Mouse (Mus musculus) ES-E14 (cell line): ENCODE measurements at regions not wholly inside any gene's neighbourhood (a gene's known extent, or its start where the extent isn't known, plus 50 kb on each side); places are given as distances from the start of the nearest gene placed in this dataset.
"Not testable (repeated sequence)": the region's sequence is repeated elsewhere in the genome, so short reads cannot be mapped to it uniquely, and the experiment has no call there.

ENCODE experiments used
- DNase-seq: peaks from one replicate; pipeline ENCODE4 v3.0.0-alpha.2; 2013; ENCODE audit warnings: low read depth, low spot score
- H3K27ac ChIP-seq: 2 replicates; pipeline ENCODE4 v1.5.1; 2012; ENCODE audit warnings: low read depth, mild to moderate bottlenecking, low read length, moderate library complexity, mixed read lengths; ENCODE audit not compliant: poor library complexity, insufficient read depth, severe bottlenecking
- H3K36me3 ChIP-seq: 2 replicates; pipeline ENCODE4 v1.6.1; 2012; ENCODE audit warnings: mild to moderate bottlenecking, low read length, moderate library complexity, mixed read lengths; ENCODE audit not compliant: control insufficient read depth, poor library complexity, insufficient read depth, severe bottlenecking
- H3K4me1 ChIP-seq, 2 experiments: fragments of 150-350 bp in 1 of 2; sonication (generic) in 1 of 2; 2 replicates each; pipeline ENCODE4 v1.6.1; 2012; ENCODE audit warnings: low read length in 2 of 2, mild to moderate bottlenecking in 1 of 2, mixed read lengths in 1 of 2; ENCODE audit not compliant: control insufficient read depth in 2 of 2, insufficient read depth in 2 of 2, poor library complexity in 1 of 2
- H3K4me3 ChIP-seq, 2 experiments: fragments of 150-350 bp in 1 of 2; sonication (generic) in 1 of 2; 2 replicates each; pipeline ENCODE4 v1.5.1; 2012; ENCODE audit warnings: low read length in 2 of 2, low read depth in 1 of 2, mild to moderate bottlenecking in 1 of 2, mixed read lengths in 1 of 2; ENCODE audit not compliant: insufficient read depth in 1 of 2, poor library complexity in 1 of 2, severe bottlenecking in 1 of 2
- H3K9ac ChIP-seq: 2 replicates; pipeline ENCODE4 v1.6.1; 2012; ENCODE audit warnings: low read depth, mild to moderate bottlenecking, low read length, mixed read lengths; ENCODE audit not compliant: poor library complexity, insufficient read depth, severe bottlenecking
- H3K9me3 ChIP-seq: fragments of 150-350 bp; sonication (generic); 2 replicates; pipeline ENCODE4 v1.6.1; 2012; ENCODE audit warnings: low read depth, mild to moderate bottlenecking, low read length; ENCODE audit not compliant: control insufficient read depth, insufficient read depth
- CHD2 ChIP-seq: IDR thresholded peaks from 2 replicates; pipeline ENCODE4 v1.6.1; 2014; ENCODE audit warnings: mild to moderate bottlenecking, low read depth, low read length, inconsistent platforms
- HCFC1 ChIP-seq: IDR thresholded peaks from 2 replicates; pipeline ENCODE4 v1.6.1; 2012; ENCODE audit warnings: low read length, inconsistent platforms, borderline replicate concordance; ENCODE audit not compliant: insufficient read depth
- MAFK ChIP-seq: IDR thresholded peaks from 2 replicates; pipeline ENCODE4 v1.6.1; 2014; ENCODE audit warnings: mild to moderate bottlenecking, low read depth, low read length, inconsistent platforms; ENCODE audit not compliant: insufficient read depth
- ZC3H11A ChIP-seq: IDR thresholded peaks from 2 replicates; pipeline ENCODE4 v1.6.1; 2012; ENCODE audit warnings: low read depth, mild to moderate bottlenecking, inconsistent platforms, low read length, borderline replicate concordance
- ZNF384 ChIP-seq: IDR thresholded peaks from 2 replicates; pipeline ENCODE4 v1.6.1; 2012; ENCODE audit warnings: low read depth, low read length, inconsistent platforms
- in situ Hi-C, 2 experiments: fragments of 600-800 bp; cut with MboI; formaldehyde crosslinking; loops; one replicate each; pipeline ENCODE4 v1.15.1; 2025; ENCODE audit warnings: low sequenced_read_pairs in 2 of 2, inconsistent platforms in 1 of 2; ENCODE audit not compliant: unreplicated experiment in 2 of 2

DNA sequence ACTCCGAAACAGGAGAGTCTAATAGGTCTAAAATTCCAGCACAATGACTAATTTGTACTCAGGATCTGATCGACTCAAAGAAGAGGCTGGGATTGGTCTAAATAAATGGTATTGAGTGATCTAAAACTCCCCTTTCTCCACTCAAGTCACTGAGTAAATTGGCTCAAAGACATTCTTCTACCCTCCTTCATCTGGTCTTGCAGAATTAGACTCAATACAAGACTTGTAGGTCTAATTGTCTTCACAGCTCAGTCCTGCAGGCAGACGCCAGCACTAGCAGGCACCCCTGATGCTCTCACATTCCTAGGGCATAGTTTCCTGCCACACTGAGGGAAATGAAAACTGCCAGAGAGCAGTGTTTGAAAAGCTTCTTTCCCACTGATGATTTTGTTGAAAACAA lies 382.9 kb upstream of the Impg1 start:
- Histone ChIP-seq H3K4me1 (no peaks in the 10 kb centered on the region), H3K36me3 (no peaks in the 10 kb centered on the region), H3K9ac (no peak overlapping the region), H3K4me3 (no peak overlapping the region), H3K9me3 (no peaks in the 10 kb centered on the region), H3K27ac (no peak overlapping the region)
- in situ Hi-C loops = no loop called here
- TF ChIP-seq HCFC1 (no peak), ZC3H11A (no peak), CHD2 (no peak), MAFK (no peak), ZNF384 (no peak)
- no peak for DNase-seq

GRCm38 (mm10) chr9:80832808-80833207 lies 367.5 kb upstream of the Impg1 start:
- no peaks in the 10 kb centered on the region for H3K36me3 ChIP-seq
- H3K4me3 ChIP-seq = no peak overlapping the region
- no peak for TF ChIP-seq HCFC1
- TF ChIP-seq CHD2 = no peak
- TF ChIP-seq MAFK = no peak
- TF ChIP-seq ZC3H11A = no peak
- TF ChIP-seq ZNF384 = no peak
- no peak overlapping the region for H3K9ac ChIP-seq
- in situ Hi-C loops = no loop called here
- H3K9me3 ChIP-seq = no peaks in the 10 kb centered on the region
- no peak overlapping the region for H3K27ac ChIP-seq
- no peaks in the 10 kb centered on the region for H3K4me1 ChIP-seq
- no peak for DNase-seq

DNA sequence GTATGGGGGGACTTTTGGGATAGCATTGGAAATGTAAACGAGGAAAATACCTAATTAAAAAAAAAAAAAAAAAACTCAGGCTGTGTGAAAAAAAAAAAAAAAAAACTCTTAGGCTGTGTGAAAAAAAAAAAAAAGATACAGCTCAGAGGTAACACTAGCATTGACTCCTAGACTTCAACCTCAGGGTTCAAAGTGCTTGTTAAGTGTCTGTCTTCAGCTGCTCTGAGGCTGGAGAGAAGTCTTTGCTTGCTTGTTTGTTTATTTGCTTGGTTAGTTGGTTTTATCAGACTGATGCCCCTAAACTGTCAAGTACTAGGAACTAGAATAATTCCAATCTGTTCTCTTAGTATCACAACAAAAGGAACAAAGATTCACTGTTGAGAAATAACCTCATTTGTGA lies 360.1 kb upstream of the Impg1 start:
- TF ChIP-seq ZC3H11A (no peak), MAFK (no peak), ZNF384 (no peak), CHD2 (no peak), HCFC1 (no peak)
- no peaks in the 10 kb centered on the region for H3K4me1 ChIP-seq
- DNase-seq = no peak
- H3K9me3 ChIP-seq = no peaks in the 10 kb centered on the region
- no peak overlapping the region for H3K27ac ChIP-seq
- in situ Hi-C loops = no loop called here
- H3K9ac ChIP-seq = no peak overlapping the region
- no peak overlapping the region for H3K4me3 ChIP-seq
- no peaks in the 10 kb centered on the region for H3K36me3 ChIP-seq

- Histone ChIP-seq H3K27ac (no peak overlapping the region), H3K36me3 (no peaks in the 10 kb centered on the region), H3K4me3 (no peak overlapping the region), H3K9ac (no peak overlapping the region), H3K9me3 (no peaks in the 10 kb centered on the region), H3K4me1 (no peaks in the 10 kb centered on the region)
- DNase-seq = no peak
- in situ Hi-C loops = no loop called here
- TF ChIP-seq MAFK (no peak), ZNF384 (no peak), HCFC1 (no peak), CHD2 (no peak), ZC3H11A (no peak)
These were observed 354.8 kb upstream of the Impg1 start for GRCm38 (mm10) chr9:80820066-80820465.

DNA sequence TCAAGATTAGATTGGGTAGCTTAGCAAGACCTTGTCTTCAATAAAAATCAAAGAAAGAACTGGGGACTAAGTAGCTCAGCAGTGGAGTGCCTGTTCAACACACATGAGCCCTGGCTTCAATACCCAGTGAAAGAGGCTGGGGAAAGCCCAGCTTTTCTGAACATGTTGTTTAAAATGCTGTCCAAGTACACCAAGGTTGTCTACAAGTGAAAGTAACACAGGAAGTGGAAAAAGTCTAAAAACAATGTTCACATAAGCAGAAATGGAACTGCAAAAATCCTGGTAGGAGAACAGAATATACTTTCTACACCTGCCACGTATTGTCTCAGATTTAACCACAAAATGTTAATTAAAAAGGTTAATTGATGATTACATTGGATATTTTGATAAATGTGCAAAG lies 353.8 kb upstream of the Impg1 start:
- no peaks in the 10 kb centered on the region for H3K9me3 ChIP-seq
- DNase-seq = no peak
- H3K27ac ChIP-seq = no peak overlapping the region
- no peaks in the 10 kb centered on the region for H3K4me1 ChIP-seq
- H3K36me3 ChIP-seq = no peaks in the 10 kb centered on the region
- H3K9ac ChIP-seq = no peak overlapping the region
- no peak overlapping the region for H3K4me3 ChIP-seq
- in situ Hi-C loops = no loop called here
- no peak for TF ChIP-seq MAFK
- TF ChIP-seq HCFC1 = no peak

DNA sequence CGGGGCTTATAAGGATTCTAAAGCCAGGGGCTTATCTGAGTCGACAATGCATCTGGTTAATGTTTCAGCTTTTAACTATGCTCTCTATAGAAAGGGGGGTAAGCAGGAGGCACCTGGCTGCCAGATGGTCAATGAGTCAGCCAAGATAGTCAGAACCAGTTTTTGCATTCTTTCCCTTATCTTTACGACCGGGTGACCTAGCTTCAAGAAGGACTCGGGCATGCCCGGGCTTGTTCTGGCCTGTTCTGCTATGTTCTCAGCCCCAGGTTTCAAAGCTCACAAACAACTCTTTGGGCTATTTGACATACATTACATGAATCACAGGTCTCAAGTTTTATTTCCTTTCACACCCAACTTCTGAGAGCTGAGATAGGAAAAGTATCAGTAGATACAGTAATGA lies 348.6 kb upstream of the Impg1 start:
- DNase-seq, H3K9me3 ChIP-seq, H3K27ac ChIP-seq, H3K4me1 ChIP-seq, H3K4me3 ChIP-seq, H3K36me3 ChIP-seq, in situ Hi-C loops, H3K9ac ChIP-seq: not testable (repeated sequence)
